Mouse (Mus musculus): ENCODE results near the gene Ep400. TPM values are rescaled to one million over a fixed set of nuclear protein-coding genes. Genes with fewer than 3 reads are reported as not detected.

The Ep400 gene
- polyA plus RNA-seq (2012; rRNA removed) = 13.7 and 22.6 TPM in 2 replicates

GRCm38 (mm10) chr5:110770448-110771158 lies at the start of gene Ep400:
Gene Ep400 (minus strand): TSS chr5:110770717.
- peak; percentile 99 for DNase-seq (ENCODE audit: low spot score)

DNA sequence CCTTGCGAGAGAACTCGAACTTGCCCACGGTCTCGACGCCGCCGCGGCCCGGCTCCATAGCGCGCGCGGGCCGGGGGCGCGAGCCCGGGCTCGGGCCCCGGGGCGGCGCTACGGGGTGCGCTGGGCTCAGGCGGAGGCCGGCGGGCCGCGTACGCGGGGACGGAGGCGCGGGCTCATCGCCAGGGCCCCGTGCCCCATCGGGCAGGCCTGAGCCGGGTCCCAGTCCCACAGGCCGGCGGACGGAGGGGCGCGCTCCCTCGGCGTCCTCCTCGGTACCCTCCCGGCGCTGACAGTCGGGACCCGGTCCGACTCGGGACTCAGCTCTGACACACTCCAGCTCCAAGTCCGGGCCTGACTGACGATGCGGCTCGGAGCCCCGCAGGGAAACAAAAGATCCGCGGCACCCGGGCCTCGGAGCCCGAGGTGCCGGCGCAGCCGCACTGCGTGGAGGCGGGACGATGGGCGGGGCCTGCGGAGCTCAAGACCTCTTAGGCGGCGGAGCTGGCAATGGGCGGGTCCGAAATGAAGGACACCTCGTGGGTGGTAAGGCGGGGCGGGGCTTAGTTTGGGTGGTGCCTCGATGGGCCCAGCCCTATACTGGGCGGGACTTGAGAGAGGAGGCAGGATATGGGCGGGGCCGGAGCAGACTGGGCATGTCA lies 39.3 kb upstream of the Ep400 start, which contains the start of gene Ulk1:
Ulk1 (minus strand) TSS at position 431 of the 659 bp plus-strand sequence.
- DNase-seq (ENCODE audit: low spot score) = peak; percentile 96

DNA sequence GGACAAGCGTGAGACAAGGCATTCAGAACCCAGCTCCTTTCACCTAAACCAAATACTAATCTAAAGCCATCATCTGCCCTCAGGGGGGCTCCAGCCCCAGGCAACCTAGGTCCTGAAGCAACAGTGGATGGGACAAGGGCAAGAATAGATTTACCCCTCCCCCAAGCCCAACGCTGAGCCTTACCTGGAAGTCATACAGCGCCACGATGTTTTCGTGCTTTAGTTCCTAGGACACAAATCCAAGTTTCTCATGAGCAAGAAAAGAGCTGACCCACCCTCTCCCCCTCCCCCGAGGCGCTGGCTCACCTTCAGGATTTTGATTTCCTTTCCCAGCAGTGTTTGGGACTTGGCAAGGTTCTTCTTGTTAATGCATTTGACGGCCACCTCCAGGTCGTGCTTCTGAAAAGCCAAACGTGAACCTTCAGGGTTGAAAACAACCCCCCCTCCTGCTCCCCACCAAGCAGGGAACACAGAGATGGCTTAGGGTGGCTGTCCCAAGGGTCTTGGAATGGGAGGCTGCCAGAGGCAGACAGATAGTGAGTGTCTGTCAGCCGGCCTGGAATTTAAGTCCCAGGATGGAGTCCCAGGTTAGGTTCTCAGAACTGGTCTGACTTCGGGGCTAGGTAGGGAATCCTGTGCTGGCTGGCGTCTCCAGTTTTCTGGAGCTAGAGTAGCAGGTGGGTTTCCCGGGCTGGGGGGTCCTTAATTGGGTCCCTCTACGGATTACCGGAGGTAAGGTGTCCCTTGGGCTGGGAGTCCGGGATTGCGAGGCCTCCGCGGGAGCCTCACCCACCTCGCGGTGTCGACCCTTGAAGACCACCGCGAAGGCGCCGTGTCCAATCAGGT lies 38.5 kb upstream of the Ep400 start:
- no peak for DNase-seq (ENCODE audit: low spot score)

DNA sequence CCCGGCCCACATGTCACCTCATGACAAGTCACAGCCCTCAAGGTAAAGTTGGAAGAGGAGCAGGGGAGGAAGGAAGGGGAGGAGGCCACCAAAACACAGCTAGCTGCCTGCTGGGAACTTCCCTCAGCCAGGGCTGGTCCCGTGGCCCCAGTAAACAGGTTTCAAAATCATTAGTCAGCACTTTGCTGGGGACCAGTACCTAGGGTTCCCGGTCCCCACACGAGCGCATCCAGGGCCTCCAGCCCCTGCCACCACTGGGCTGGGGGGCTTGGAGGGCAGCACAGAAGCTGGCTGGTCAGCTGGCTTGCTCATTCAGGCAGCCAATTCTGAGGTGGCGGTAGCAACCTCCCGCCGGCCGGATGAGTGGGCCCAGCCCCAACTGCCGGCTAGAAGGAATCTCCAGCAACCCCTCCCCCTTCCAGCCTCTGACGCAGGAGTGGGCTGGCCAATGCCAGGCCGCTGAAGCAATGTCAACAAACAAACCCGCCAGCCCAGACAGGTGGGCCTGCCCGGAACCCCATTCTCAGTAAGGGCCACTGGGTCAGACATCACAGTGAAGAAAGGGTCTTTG lies 37.6 kb upstream of the Ep400 start:
- peak; percentile 77 for DNase-seq (ENCODE audit: low spot score)

DNA sequence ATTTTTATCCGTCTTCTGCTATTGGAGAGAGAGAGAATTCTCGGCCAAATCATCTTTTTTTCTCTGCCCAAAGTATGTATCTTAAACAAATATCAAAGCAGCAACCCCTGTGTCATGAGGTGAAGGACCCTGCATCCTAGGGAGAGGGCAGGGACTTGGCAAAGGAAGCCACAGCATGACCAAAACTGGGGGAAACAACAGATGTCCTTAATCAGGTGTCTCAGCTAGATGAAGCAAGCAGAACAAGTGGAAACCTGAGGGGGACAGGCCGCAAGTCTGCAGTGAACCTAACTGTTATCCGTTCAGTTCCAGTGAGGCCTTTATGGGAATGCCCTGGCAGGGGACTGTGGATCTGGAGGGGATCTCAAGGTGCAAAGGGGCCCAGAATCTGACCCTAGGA lies 36.9 kb upstream of the Ep400 start:
- DNase-seq (ENCODE audit: low spot score) = no peak

GRCm38 (mm10) chr5:110806676-110807075 lies 36.2 kb upstream of the Ep400 start:
- DNase-seq (ENCODE audit: low spot score) = no peak

- DNase-seq (ENCODE audit: low spot score) = no peak
Observed at GRCm38 (mm10) chr5:110806154-110806553, 35.6 kb upstream of the Ep400 start.

- no peak for DNase-seq (ENCODE audit: low spot score)
Observed at GRCm38 (mm10) chr5:110804012-110804743, 33.7 kb upstream of the Ep400 start.

GRCm38 (mm10) chr5:110802809-110803208 lies 32.3 kb upstream of the Ep400 start:
- no peak for DNase-seq (ENCODE audit: low spot score)

GRCm38 (mm10) chr5:110802186-110802585 lies 31.7 kb upstream of the Ep400 start:
- no peak for DNase-seq (ENCODE audit: low spot score)

DNA sequence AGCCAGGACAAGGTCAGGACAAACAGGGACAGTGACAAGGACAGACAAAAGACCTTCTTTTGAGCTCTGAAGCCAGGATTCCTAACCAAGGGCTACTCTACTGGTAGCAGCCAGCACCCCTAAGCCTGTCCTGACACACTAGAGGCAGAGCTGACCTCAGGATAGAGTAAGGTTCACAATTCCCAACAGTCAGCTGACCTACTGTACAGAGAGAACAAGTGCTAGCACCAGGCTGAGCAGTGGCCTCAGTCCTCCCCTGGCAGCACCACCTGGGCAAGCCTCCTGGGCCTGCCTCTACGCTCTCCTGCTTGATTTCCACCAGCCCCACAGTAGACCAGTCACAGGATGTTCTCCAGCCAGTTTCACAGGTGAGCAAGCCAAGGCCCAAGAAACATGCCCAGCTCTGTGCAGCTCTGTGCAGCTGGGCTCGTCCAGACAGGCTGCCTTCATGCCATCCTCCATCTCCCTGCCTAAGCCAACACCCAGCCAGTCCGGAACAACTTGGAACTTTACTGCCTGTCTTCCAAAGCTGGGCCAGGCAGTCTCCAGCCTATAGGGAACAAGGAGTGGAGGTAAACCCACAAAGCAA lies 30.6 kb upstream of the Ep400 start:
- DNase-seq (ENCODE audit: low spot score) = no peak

GRCm38 (mm10) chr5:110797696-110798095 lies 27.2 kb upstream of the Ep400 start:
- no peak for DNase-seq (ENCODE audit: low spot score)

DNA sequence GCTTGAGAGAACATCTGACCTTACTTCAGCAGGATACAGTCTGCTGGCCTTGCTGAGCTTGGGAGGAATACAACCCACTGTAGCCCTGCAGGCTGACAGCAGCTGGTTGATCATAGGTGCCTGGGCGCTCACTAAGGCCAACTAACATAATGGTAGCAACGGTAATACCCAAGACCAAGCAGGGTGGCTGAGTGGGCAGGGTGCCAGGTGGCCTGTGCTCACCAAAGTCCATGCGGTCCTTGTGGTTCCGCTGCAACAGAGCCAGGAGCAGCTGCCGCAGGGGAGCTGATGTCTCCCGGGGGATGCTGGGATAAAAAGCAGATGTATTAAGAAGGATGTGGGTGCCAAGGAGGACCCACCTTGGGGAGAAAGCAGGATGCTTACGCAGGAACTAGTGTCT lies 23.8 kb upstream of the Ep400 start:
- DNase-seq (ENCODE audit: low spot score) = no peak

DNA sequence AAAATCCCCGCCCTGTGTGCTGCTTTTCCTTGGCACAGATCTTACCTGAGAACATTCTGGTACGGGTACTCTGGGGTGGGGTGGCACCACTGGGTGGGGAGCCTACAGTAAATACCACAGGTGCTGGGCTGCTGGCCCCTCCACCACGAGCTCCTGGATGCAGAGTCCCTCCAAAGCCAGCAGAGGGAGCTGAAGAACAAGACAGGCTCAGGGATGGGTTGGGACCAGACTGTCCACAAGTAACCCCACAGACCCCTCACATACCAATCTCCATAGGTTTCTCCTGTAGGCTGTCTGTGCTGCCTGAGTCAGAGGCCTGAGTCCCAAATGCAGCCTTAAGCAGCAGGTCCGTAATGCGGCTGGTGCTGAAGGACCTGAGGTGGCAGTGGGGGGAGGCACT lies 18.2 kb upstream of the Ep400 start:
- DNase-seq (ENCODE audit: low spot score) = no peak

DNA sequence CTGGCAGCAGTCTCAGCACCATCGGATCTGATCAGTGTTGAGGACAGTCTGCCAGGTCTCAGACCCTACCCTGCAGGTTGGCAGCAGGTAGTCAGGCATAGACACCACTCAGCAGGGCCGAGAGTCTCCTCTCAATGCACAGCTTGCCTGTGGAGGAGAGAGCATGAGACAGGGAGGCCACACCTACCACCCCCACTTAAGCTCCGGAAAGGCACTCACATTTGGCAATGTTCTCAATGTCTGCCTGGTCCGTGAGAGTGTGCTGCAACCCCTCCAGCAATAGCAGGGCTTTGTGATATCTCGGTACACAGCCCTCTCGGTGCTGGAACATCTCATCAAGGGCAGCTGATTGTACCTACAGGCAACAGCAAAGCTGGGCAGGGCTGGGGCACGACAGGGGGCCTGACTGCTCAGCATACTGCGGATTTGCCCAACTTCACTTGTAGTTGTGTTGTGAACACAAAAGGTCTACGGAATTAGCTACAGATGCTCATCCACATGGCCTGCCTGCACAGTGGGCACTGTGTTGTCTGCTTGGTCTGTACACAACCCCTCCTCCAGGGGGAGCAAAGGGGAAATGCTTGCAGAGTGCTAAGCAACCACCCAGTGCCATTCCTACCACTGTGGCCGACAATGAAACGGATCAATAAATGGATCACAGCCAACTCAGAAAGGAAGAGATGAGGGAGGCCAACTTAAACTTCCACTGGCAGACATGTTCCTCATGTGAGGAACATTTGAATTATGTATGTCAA lies 15.7 kb upstream of the Ep400 start:
- no peak for DNase-seq (ENCODE audit: low spot score)

DNA sequence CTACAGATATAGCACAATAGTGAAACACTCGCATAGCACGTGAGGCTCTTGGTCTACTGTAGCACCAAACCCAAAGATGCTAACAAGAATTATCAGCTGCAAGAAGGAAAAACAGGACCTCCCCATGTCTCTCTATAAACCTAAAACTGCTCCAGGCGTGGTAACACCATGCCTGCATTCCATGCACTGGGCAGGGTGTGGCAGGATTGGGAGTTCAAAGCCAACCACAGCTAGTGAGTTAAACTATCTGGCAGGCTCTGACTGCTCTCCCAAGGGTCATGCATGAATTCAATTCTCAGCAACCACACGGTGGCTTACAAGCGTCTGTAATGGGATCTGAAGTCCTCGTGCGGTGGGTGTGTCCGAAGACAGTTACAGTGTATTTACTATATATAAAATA lies 12.6 kb upstream of the Ep400 start:
- DNase-seq (ENCODE audit: low spot score) = no peak

DNA sequence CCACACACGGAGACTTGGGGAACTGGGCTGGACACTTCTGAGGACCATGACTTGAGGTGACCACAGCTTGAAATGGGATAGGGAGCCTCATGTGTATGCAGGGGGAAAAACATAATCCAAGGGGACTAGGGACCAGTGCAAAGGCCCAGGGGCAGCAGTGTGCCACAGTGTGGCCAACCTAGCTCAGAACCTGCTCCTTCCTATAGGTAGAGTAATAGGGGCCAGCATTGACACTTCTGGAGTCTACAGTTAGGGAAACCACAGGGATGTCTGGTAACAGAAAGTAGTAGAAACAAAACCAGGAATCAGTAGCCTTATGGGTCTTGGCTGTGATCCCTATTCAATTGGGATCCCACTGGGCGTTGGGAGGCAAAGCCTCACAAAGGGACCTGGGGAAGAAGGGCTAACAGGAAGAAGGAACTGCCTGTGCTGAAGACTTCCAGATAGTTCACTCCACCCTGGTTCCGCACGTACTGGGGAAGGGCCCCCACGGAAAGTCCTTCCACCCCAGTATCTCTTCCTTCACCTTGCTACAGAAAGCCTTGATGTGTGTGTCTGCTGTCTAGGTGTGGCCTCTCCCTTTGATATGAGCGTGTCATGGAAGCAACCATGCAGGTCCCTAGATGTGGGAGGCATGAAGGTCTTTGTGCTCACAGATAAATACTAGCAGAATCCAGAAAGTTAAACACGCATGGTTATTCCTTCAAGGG lies 11.2 kb upstream of the Ep400 start:
- no peak for DNase-seq (ENCODE audit: low spot score)

DNA sequence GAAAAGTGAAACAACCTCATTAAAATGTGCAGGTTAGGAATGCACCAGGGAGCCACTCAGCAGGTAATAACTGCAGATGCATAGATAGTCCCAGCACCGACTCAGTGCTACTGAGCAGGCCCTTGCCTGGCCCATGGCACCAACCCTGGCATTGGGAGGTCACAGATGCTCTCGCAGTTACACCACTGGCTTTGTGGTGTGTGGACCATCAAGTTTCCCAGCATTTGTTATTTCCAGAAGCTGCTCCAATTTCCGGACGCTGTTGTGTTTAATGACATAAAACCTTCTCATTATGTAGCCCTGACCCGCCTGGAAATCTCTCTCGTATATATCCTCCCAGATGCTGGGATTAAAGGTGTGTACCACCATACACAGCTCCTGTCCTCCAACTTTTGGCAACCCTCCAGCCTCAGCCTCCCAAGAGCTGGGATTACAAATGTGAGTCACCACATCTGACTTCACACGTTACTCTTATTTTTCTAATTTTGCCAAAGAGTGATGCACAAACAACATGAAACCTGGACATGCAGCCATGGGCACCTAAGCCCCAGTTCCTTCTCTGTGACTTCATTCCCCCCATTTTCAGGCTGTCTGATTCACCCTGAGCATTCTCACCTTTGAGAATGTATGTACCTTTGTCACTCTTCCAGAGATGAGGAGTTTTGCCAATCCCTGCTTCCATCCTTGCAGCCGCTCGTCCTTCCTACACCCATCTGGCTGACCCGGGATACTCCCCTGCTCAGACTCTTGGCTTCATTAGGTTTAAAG lies 10.4 kb upstream of the Ep400 start:
- no peak for DNase-seq (ENCODE audit: low spot score)
